Mouse (Mus musculus): ENCODE results near the gene Ubash3b. TPM values are rescaled to one million over a fixed set of nuclear protein-coding genes. Genes with fewer than 3 reads are reported as not detected.

Gene Ubash3b
- polyA plus RNA-seq, 1 experiment from 2014 or later: 8.1 TPM

- Histone ChIP-seq H3K4me1 (peaks cover 7% of the 10 kb centered on the region; the same call in 1 of the 2 replicates), H3K4me2 (replicated peaks) (no peak overlapping the region), H3K36me3 (no peaks in the 10 kb centered on the region), H3K4me3 (no peak overlapping the region), H3K9me3 (no peaks in the 10 kb centered on the region), H3K27me3 (no peaks in the 10 kb centered on the region; the same call in 1 of the 2 replicates), H3K9ac (replicated peaks) (no peak overlapping the region), H3K27ac (replicated peaks) (no peak overlapping the region)
- no peak for ATAC-seq (ENCODE audit: low FRiP score, low read depth)
- WGBS: 91% methylated on average over 9 of the region's 9 CpGs
These were observed 26.0 kb upstream of the Ubash3b start for GRCm38 (mm10) chr9:41187498-41187897.

GRCm38 (mm10) chr9:41185331-41185730 is 23.8 kb upstream of the Ubash3b start:
- no peaks in the 10 kb centered on the region; the same call in 1 of the 2 replicates for H3K27me3 ChIP-seq
- no peak overlapping the region for H3K4me2 ChIP-seq (replicated peaks)
- H3K27ac ChIP-seq (replicated peaks): no peak overlapping the region
- ATAC-seq (ENCODE audit: low FRiP score, low read depth): no peak
- no peak overlapping the region for H3K9ac ChIP-seq (replicated peaks)
- H3K4me3 ChIP-seq: no peak overlapping the region
- H3K4me1 ChIP-seq: peaks cover 5% of the 10 kb centered on the region; the same call in 1 of the 2 replicates
- H3K9me3 ChIP-seq: no peaks in the 10 kb centered on the region
- no peaks in the 10 kb centered on the region for H3K36me3 ChIP-seq
- WGBS: 64% methylated on average over 9 of the region's 9 CpGs

- Histone ChIP-seq H3K27ac (replicated peaks) (no peak overlapping the region), H3K4me1 (0 out of 2 replicates have a peak, but pooled peaks cover 5% of the 10 kb centered on the region), H3K9ac (replicated peaks) (no peak overlapping the region), H3K9me3 (no peaks in the 10 kb centered on the region), H3K27me3 (no peaks in the 10 kb centered on the region), H3K36me3 (no peaks in the 10 kb centered on the region), H3K4me3 (no peak overlapping the region), H3K4me2 (replicated peaks) (no peak overlapping the region)
- ATAC-seq (ENCODE audit: low FRiP score, low read depth): no peak
These were observed 21.1 kb upstream of the Ubash3b start for GRCm38 (mm10) chr9:41182550-41182949.

GRCm38 (mm10) chr9:41181803-41182202 is 20.3 kb upstream of the Ubash3b start:
- no peak overlapping the region for H3K4me2 ChIP-seq (replicated peaks)
- ATAC-seq (ENCODE audit: low FRiP score, low read depth): no peak
- WGBS: 80% methylated on average over 8 of the region's 8 CpGs
- no peak overlapping the region; the same call in 1 of the 2 replicates for H3K9ac ChIP-seq (replicated peaks)
- H3K27ac ChIP-seq (replicated peaks): no peak overlapping the region
- no peaks in the 10 kb centered on the region for H3K9me3 ChIP-seq
- no peaks in the 10 kb centered on the region for H3K36me3 ChIP-seq
- H3K27me3 ChIP-seq: no peaks in the 10 kb centered on the region
- no peak overlapping the region for H3K4me3 ChIP-seq
- 0 out of 2 replicates have a peak, but pooled peaks cover 5% of the 10 kb centered on the region for H3K4me1 ChIP-seq

DNA sequence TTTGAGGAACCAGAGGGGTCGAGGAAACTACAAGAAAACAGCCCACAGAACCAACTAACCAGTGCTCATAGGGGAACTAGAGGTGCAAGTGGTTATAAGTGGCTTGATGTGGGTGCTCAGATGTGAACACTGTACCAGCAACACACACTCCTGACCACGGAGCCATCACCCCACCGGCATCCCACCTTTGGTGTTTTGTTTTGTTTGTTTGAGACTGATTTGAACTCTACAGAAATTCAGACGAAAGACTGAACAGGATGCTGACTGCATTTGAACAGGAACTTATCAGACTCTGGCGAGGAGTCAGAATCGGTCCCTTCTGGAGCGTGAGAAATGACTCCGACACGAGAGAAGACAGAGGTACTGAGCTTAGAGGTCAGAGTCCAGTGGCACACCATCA is 19.9 kb upstream of the Ubash3b start:
- Histone ChIP-seq H3K27me3 (no peaks in the 10 kb centered on the region), H3K4me3 (no peak overlapping the region), H3K9me3 (no peaks in the 10 kb centered on the region), H3K9ac (replicated peaks) (no peak overlapping the region; the same call in 1 of the 2 replicates), H3K36me3 (no peaks in the 10 kb centered on the region), H3K27ac (replicated peaks) (no peak overlapping the region), H3K4me1 (0 out of 2 replicates have a peak, but pooled peaks cover 5% of the 10 kb centered on the region), H3K4me2 (replicated peaks) (no peak overlapping the region)
- WGBS: 85% methylated on average over 9 of the region's 9 CpGs
- no peak for ATAC-seq (ENCODE audit: low FRiP score, low read depth)

DNA sequence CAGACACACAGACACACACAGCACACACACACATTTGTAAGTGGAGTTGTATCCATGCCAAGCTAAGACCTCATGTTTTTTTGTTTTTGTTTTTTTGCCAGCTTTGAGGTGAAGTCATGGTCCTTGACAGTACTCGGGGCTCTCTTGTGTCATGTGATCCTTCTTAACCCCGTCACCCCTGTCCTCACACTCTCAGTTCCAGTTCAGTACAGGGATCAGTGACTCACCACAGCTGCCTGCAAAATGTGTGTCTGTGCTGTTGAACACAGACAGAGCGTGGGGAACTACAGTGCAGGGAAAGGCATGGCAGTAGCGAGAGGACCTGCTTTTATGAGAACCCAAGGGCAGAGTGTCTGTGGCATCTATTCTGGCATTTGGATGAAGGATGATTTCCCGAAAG is 17.6 kb upstream of the Ubash3b start:
- Histone ChIP-seq H3K4me3 (no peak overlapping the region), H3K9me3 (no peaks in the 10 kb centered on the region), H3K27ac (replicated peaks) (no peak overlapping the region), H3K9ac (replicated peaks) (no peak overlapping the region), H3K4me2 (replicated peaks) (no peak overlapping the region), H3K36me3 (no peaks in the 10 kb centered on the region), H3K27me3 (no peaks in the 10 kb centered on the region), H3K4me1 (0 out of 2 replicates have a peak, but pooled peaks cover 3% of the 10 kb centered on the region)
- ATAC-seq (ENCODE audit: low FRiP score, low read depth): no peak
- WGBS: 86% methylated on average over 5 of the region's 5 CpGs

DNA sequence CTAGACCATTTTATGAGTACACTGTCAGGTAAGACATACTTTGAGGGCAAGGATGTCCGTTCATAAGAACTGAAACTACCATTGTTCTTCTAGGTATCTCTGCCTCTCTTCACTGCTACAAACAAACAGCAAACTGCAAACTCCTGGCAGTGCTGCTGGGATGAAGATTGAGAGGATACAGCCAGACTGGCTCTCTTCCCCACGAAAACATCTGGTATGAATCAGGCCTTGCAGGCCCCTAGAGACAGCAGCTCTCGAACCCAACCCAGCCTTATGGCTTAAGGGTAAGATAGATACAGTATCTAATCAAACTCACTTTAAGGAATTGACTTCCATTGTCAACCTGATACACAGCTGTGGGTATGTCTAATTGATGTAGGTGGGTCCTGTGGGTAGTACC is 11.7 kb upstream of the Ubash3b start:
- Histone ChIP-seq H3K27me3 (no peaks in the 10 kb centered on the region), H3K9ac (replicated peaks) (no peak overlapping the region), H3K9me3 (no peaks in the 10 kb centered on the region), H3K4me1 (0 out of 2 replicates have a peak, but pooled peaks cover 3% of the 10 kb centered on the region), H3K4me2 (replicated peaks) (no peak overlapping the region), H3K36me3 (no peaks in the 10 kb centered on the region), H3K4me3 (no peak overlapping the region), H3K27ac (replicated peaks) (no peak overlapping the region)
- no peak for ATAC-seq (ENCODE audit: low FRiP score, low read depth)
- WGBS: 81% methylated on average over 3 of the region's 3 CpGs

- no peak overlapping the region for H3K4me3 ChIP-seq
- no peaks in the 10 kb centered on the region for H3K27me3 ChIP-seq
- H3K9ac ChIP-seq (replicated peaks): no peak overlapping the region
- no peak overlapping the region for H3K4me2 ChIP-seq (replicated peaks)
- no peaks in the 10 kb centered on the region for H3K9me3 ChIP-seq
- no peak for ATAC-seq (ENCODE audit: low FRiP score, low read depth)
- WGBS: 88% methylated on average over 6 of the region's 8 CpGs
- H3K36me3 ChIP-seq: no peaks in the 10 kb centered on the region
- 0 out of 2 replicates have a peak, but pooled peaks cover 3% of the 10 kb centered on the region for H3K4me1 ChIP-seq
- no peak overlapping the region for H3K27ac ChIP-seq (replicated peaks)
These were observed 10.9 kb upstream of the Ubash3b start for GRCm38 (mm10) chr9:41172426-41172825.

GRCm38 (mm10) chr9:41170026-41170425 is 8.5 kb upstream of the Ubash3b start:
- 0 out of 2 replicates have a peak, but pooled peaks cover 3% of the 10 kb centered on the region for H3K4me1 ChIP-seq
- H3K4me3 ChIP-seq: no peak overlapping the region
- no peaks in the 10 kb centered on the region for H3K36me3 ChIP-seq
- no peak for ATAC-seq (ENCODE audit: low FRiP score, low read depth)
- no peak overlapping the region for H3K27ac ChIP-seq (replicated peaks)
- no peak overlapping the region for H3K9ac ChIP-seq (replicated peaks)
- H3K4me2 ChIP-seq (replicated peaks): no peak overlapping the region
- H3K9me3 ChIP-seq: no peaks in the 10 kb centered on the region
- 70% methylated on average over 8 of the region's 8 CpGs for WGBS
- H3K27me3 ChIP-seq: no peaks in the 10 kb centered on the region

DNA sequence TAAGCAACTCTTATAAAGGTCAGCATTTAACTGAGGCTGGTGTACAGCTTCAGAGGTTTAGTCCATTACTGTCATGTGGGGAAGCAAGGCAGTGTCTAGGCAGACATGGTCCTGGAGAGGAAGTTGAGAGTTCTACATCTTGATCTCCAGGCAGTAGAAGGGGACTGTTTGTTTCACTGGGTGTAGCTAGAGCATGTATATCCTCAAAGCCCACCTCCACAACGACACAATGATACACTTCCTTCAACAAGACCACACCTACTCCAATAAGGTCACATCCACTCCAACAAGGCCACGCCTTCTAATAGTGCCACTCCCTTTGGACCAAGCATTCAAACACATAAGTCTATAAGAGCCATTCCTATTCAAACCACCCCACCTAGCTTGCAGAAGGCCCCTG is 7.2 kb upstream of the Ubash3b start:
- no peaks in the 10 kb centered on the region for H3K9me3 ChIP-seq
- no peaks in the 10 kb centered on the region for H3K27me3 ChIP-seq
- no peak for ATAC-seq (ENCODE audit: low FRiP score, low read depth)
- no peak overlapping the region for H3K4me2 ChIP-seq (replicated peaks)
- 80% methylated on average over 2 of the region's 2 CpGs for WGBS
- H3K36me3 ChIP-seq: no peaks in the 10 kb centered on the region
- H3K4me1 ChIP-seq: no peaks in the 10 kb centered on the region
- H3K4me3 ChIP-seq: no peak overlapping the region
- no peak overlapping the region for H3K27ac ChIP-seq (replicated peaks)
- no peak overlapping the region for H3K9ac ChIP-seq (replicated peaks)

GRCm38 (mm10) chr9:41168206-41168605 is 6.7 kb upstream of the Ubash3b start:
- no peaks in the 10 kb centered on the region for H3K4me1 ChIP-seq
- no peaks in the 10 kb centered on the region for H3K27me3 ChIP-seq
- no peak overlapping the region for H3K27ac ChIP-seq (replicated peaks)
- no peak overlapping the region for H3K4me3 ChIP-seq
- H3K9ac ChIP-seq (replicated peaks): no peak overlapping the region
- no peak overlapping the region for H3K4me2 ChIP-seq (replicated peaks)
- H3K36me3 ChIP-seq: no peaks in the 10 kb centered on the region
- no peak for ATAC-seq (ENCODE audit: low FRiP score, low read depth)
- no peaks in the 10 kb centered on the region for H3K9me3 ChIP-seq
- 94% methylated on average over 6 of the region's 6 CpGs for WGBS

GRCm38 (mm10) chr9:41166886-41167285 is 5.4 kb upstream of the Ubash3b start:
- Histone ChIP-seq H3K4me3 (no peak overlapping the region), H3K36me3 (no peaks in the 10 kb centered on the region), H3K4me2 (replicated peaks) (no peak overlapping the region), H3K4me1 (no peaks in the 10 kb centered on the region), H3K9ac (replicated peaks) (no peak overlapping the region), H3K27ac (replicated peaks) (no peak overlapping the region), H3K9me3 (no peaks in the 10 kb centered on the region), H3K27me3 (no peaks in the 10 kb centered on the region)
- ATAC-seq (ENCODE audit: low FRiP score, low read depth): no peak
- WGBS: 55% methylated on average over 9 of the region's 10 CpGs

DNA sequence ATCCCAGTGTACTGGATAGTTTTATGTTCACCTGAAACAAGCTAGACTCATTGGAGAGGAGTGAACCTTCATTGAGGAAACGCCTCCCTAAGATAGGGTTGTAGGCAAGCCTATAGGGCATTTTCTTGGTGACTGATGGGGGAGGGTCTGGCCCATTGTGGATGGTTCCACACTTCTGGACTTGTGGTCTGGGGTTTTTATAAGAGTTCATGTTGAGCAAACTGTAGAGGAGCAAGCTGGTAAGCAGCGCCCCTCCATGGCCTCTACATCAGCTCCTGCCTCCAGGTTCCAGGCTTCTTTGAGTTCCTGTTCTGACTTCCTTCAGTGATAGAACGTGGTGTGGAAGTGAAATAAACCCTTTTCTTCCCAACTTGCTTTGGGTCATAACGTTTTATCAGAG is 866 bp upstream of the Ubash3b start:
- H3K4me3 ChIP-seq: no peak overlapping the region
- 82% methylated on average over 4 of the region's 4 CpGs for WGBS
- peaks cover 13% of the 10 kb centered on the region for H3K4me1 ChIP-seq
- ATAC-seq (ENCODE audit: low FRiP score, low read depth): no peak
- H3K27me3 ChIP-seq: peaks cover 30% of the 10 kb centered on the region
- no peaks in the 10 kb centered on the region for H3K36me3 ChIP-seq
- H3K27ac ChIP-seq (replicated peaks): no peak overlapping the region
- no peak overlapping the region for H3K4me2 ChIP-seq (replicated peaks)
- no peaks in the 10 kb centered on the region for H3K9me3 ChIP-seq
- H3K9ac ChIP-seq (replicated peaks): no peak overlapping the region

Measured in midbrain, embryonic 12.5 days (tissue).